Mouse (Mus musculus) MEL (cell line): ENCODE measurements around the gene Gcnt3.

Source experiments
- CTCF ChIP-seq, 3 experiments: IDR thresholded peaks in 2 of 3; conservative IDR thresholded peaks in 1 of 3; 2 replicates each; pipeline ENCODE4 v1.5.1; 2011 to 2012; ENCODE audit warnings: low read length in 3 of 3, low read depth in 2 of 3, mild to moderate bottlenecking in 2 of 3, improper control_type of control experiment in 1 of 3, inconsistent platforms in 1 of 3, mixed read lengths in 1 of 3, moderate library complexity in 1 of 3; ENCODE audit not compliant: control insufficient read depth in 1 of 3, insufficient read depth in 1 of 3, poor library complexity in 1 of 3, severe bottlenecking in 1 of 3
- MAX ChIP-seq: IDR thresholded peaks from 2 replicates; pipeline ENCODE4 v1.6.1; 2011; ENCODE audit warnings: low read length, improper control_type of control experiment
- POLR2A ChIP-seq, 2 experiments: IDR thresholded peaks; 2 replicates each; pipeline ENCODE4 v1.6.1; 2011 to 2012; ENCODE audit warnings: low read length in 2 of 2, mild to moderate bottlenecking in 2 of 2, control low read depth in 1 of 2, improper control_type of control experiment in 1 of 2, low read depth in 1 of 2, moderate library complexity in 1 of 2; ENCODE audit not compliant: control insufficient read depth in 1 of 2, insufficient read depth in 1 of 2, poor library complexity in 1 of 2
- TBP ChIP-seq: IDR thresholded peaks from 2 replicates; pipeline ENCODE4 v1.8.0; 2011; ENCODE audit warnings: low read depth, low read length, improper control_type of control experiment

- TF ChIP-seq MAX (no peak), POLR2A (IDR thresholded peaks at IDR 0.05; ENCODE audit: control insufficient read depth in 1 of 2, insufficient read depth in 1 of 2, low read depth in 1 of 2, low read length in 2 of 2, poor library complexity in 1 of 2) (no peak), CTCF (IDR thresholded peaks at IDR 0.05 in 2 of 3, conservative IDR thresholded peaks at IDR 0.05 in 1 of 3; ENCODE audit: control insufficient read depth in 1 of 3, insufficient read depth in 1 of 3, low read depth in 2 of 3, low read length in 3 of 3, poor library complexity in 1 of 3, severe bottlenecking in 1 of 3) (peak; percentile 35 to 50 (median 42)), TBP (no peak)
These were observed 38.6 kb downstream of the Gcnt3 start for GRCm38 (mm10) chr9:69999318-69999717.
